Mouse (Mus musculus): Measurements from ENCODE around the gene Decr2.

DNA sequence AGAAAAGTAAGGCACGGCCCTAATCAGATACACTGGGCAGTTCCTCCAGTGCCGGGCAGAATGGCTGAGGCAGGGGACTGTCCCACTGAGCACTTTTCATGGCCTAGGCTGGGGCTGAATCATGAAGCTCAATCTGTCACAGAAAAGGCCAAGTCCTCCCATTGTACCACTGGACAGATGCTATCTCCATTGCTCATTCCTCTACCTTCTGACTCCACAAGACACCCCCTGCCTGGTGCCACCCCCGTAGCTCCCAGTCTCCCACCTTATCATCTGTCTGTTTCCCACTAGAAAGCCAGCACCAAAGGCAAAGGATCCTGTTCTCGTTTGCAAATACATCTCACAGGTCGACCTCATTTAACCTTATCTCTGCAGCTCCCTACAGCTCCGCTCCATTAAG is 58.1 kb downstream of the Decr2 start:
- TF ChIP-seq USF2 (conservative IDR thresholded peaks at IDR 0.05; ENCODE audit: low read depth, low read length) (no peak), CTCF (conservative IDR thresholded peaks at IDR 0.05 in 1 of 2, IDR thresholded peaks at IDR 0.05 in 1 of 2; ENCODE audit: low read depth in 2 of 2, low read length in 2 of 2) (no peak), MEF2A (IDR thresholded peaks at IDR 0.05; ENCODE audit: borderline replicate concordance, low read depth, low read length) (no peak), UBTF (IDR thresholded peaks at IDR 0.05; ENCODE audit: low read depth, low read length) (no peak), POLR2A (IDR thresholded peaks at IDR 0.05; ENCODE audit: low read depth, low read length) (no peak), CHD1 (IDR thresholded peaks at IDR 0.05; ENCODE audit: low read depth, low read length) (no peak), SIN3A (IDR thresholded peaks at IDR 0.05; ENCODE audit: low read length) (no peak), JUND (conservative IDR thresholded peaks at IDR 0.05; ENCODE audit: low read depth, low read length) (no peak), BHLHE40 (IDR thresholded peaks at IDR 0.05; ENCODE audit: low read depth, low read length) (no peak)

All from CH12.LX (cell line).